Mouse (Mus musculus) kidney, postnatal 4 days (tissue): ENCODE data around the gene N4bp3.
"Not testable (repeated sequence)": the region's sequence is repeated elsewhere in the genome, so short reads cannot be mapped to it uniquely, and the experiment has no call there.

Experiments
- DNase-seq, 2 experiments: peaks; one replicate each; pipeline ENCODE4 v3.0.0; 2021; ENCODE audit warnings: mixed read lengths in 2 of 2

Gene N4bp3

GRCm38 (mm10) chr11:51650691-51651515 lies at the start of gene N4bp3, which contains the start of gene D930048N14Rik:
Gene N4bp3 (minus strand): TSS chr11:51650842.
Gene D930048N14Rik (plus strand): TSS chr11:51650954.
- peak; percentile 83 to 90 for DNase-seq

GRCm38 (mm10) chr11:51694984-51695383 lies 44.3 kb upstream of the N4bp3 start:
- DNase-seq = no peak

- not testable (repeated sequence) for DNase-seq
Measured at GRCm38 (mm10) chr11:51690597-51690996, 40.0 kb upstream of the N4bp3 start.

GRCm38 (mm10) chr11:51689343-51689742 lies 38.7 kb upstream of the N4bp3 start:
- DNase-seq = peak in 1 of 2 experiments; percentile 36

GRCm38 (mm10) chr11:51688330-51689328 lies 38.0 kb upstream of the N4bp3 start, which contains the start of gene 0610009B22Rik:
Gene 0610009B22Rik (minus strand): TSS chr11:51688874.
- peak; percentile 100 for DNase-seq

- DNase-seq = no peak
Measured at GRCm38 (mm10) chr11:51681976-51682374, 31.3 kb upstream of the N4bp3 start.

- DNase-seq = peak; percentile 94 to 95
Measured at GRCm38 (mm10) chr11:51681324-51681975, 30.8 kb upstream of the N4bp3 start.

- no peak for DNase-seq
Measured at GRCm38 (mm10) chr11:51679466-51679865, 28.8 kb upstream of the N4bp3 start.

GRCm38 (mm10) chr11:51677737-51678418 lies 27.2 kb upstream of the N4bp3 start:
- DNase-seq = no peak

- no peak for DNase-seq
Measured at GRCm38 (mm10) chr11:51675386-51675785, 24.7 kb upstream of the N4bp3 start.

GRCm38 (mm10) chr11:51673291-51673690 lies 22.6 kb upstream of the N4bp3 start:
- DNase-seq = peak; percentile 27 to 53

- DNase-seq = no peak
Measured at GRCm38 (mm10) chr11:51671376-51671775, 20.7 kb upstream of the N4bp3 start.

- no peak for DNase-seq
Measured at GRCm38 (mm10) chr11:51670846-51671245, 20.2 kb upstream of the N4bp3 start.

GRCm38 (mm10) chr11:51664747-51665146 lies 14.1 kb upstream of the N4bp3 start:
- DNase-seq = not testable (repeated sequence)

GRCm38 (mm10) chr11:51662632-51663031 lies 12.0 kb upstream of the N4bp3 start:
- peak in 1 of 2 experiments; percentile 19 for DNase-seq

- no peak for DNase-seq
Measured at GRCm38 (mm10) chr11:51661867-51662365, 11.3 kb upstream of the N4bp3 start.

GRCm38 (mm10) chr11:51658705-51659104 lies 8.1 kb upstream of the N4bp3 start:
- DNase-seq = peak; percentile 56 to 72

- DNase-seq = peak in 1 of 2 experiments; percentile 39
Measured at GRCm38 (mm10) chr11:51658291-51658690, 7.6 kb upstream of the N4bp3 start.

GRCm38 (mm10) chr11:51656798-51657521 lies 6.3 kb upstream of the N4bp3 start:
- peak; percentile 40 to 61 for DNase-seq

- DNase-seq = no peak
Measured at GRCm38 (mm10) chr11:51654891-51655290, 4.2 kb upstream of the N4bp3 start.

- DNase-seq = no peak
Measured at GRCm38 (mm10) chr11:51653736-51654135, 3.1 kb upstream of the N4bp3 start.
